Mouse (Mus musculus) C2C12 (cell line): Measurements from ENCODE around the gene Kif3a. TPM values are rescaled to one million over a fixed set of nuclear protein-coding genes. Genes with fewer than 3 reads are reported as not detected.

Experiments used
- H3K27me3 ChIP-seq: one replicate; pipeline ENCODE4 v1.6.1; 2011; ENCODE audit not compliant: control insufficient read depth, insufficient read depth, insufficient read length
- H3K36me3 ChIP-seq: one replicate; pipeline ENCODE4 v1.6.1; 2011; ENCODE audit not compliant: control insufficient read depth, insufficient read depth
- H3K4me3 ChIP-seq: one replicate; pipeline ENCODE4 v1.5.1; 2011; ENCODE audit warnings: mild to moderate bottlenecking, control low read depth; ENCODE audit not compliant: poor library complexity, insufficient read depth, severe bottlenecking
- H3K79me2 ChIP-seq: one replicate; pipeline ENCODE4 v1.6.1; 2011; ENCODE audit not compliant: control insufficient read depth, insufficient read depth
- H3K79me3 ChIP-seq: one replicate; pipeline ENCODE4 v1.6.1; 2011; ENCODE audit warnings: low read depth, control low read depth
- H3ac ChIP-seq: one replicate; pipeline ENCODE3; 2011; ENCODE audit warnings: low read depth; ENCODE audit not compliant: control insufficient read depth, insufficient read length
- CEBPB ChIP-seq: IDR thresholded peaks from one replicate; pipeline ENCODE4 v1.6.1; 2011; ENCODE audit warnings: low read depth, mild to moderate bottlenecking, control low read depth, moderate library complexity
- CTCF ChIP-seq: IDR thresholded peaks from one replicate; pipeline ENCODE4 v1.5.1; 2011; ENCODE audit not compliant: control insufficient read depth, insufficient read depth, insufficient read length
- FOSL1 ChIP-seq: IDR thresholded peaks from one replicate; pipeline ENCODE4 v1.8.0; 2011; ENCODE audit warnings: mild to moderate bottlenecking, low read length; ENCODE audit not compliant: poor library complexity, insufficient read depth, severe bottlenecking
- MAX ChIP-seq: IDR thresholded peaks from one replicate; pipeline ENCODE4 v1.6.1; 2011; ENCODE audit warnings: mild to moderate bottlenecking, control low read depth
- MYOD1 ChIP-seq: IDR thresholded peaks from one replicate; pipeline ENCODE4 v1.6.1; 2011; ENCODE audit warnings: low read depth; ENCODE audit not compliant: control insufficient read depth, insufficient read length
- MYOG ChIP-seq: IDR thresholded peaks from one replicate; pipeline ENCODE4 v1.6.1; 2011; ENCODE audit not compliant: control insufficient read depth, insufficient read length; ENCODE audit errors: extremely low read depth
- USF1 ChIP-seq: IDR thresholded peaks from one replicate; pipeline ENCODE4 v1.6.1; 2011; ENCODE audit warnings: low read depth, mild to moderate bottlenecking, control low read depth, moderate library complexity
- polyA plus RNA-seq: library from polyadenylated mRNA; unstranded; fragments of >200 nt; fragmentation: generic; extraction: Trizol; gene quantifications from one replicate; pipeline ENCODE4 v1.2.1, GENCODE M21; 2012; ENCODE audit warnings: missing spikeins

The Kif3a gene
- polyA plus RNA-seq, 1 experiment: 7.9 TPM

GRCm38 (mm10) chr11:53624124-53624523 lies 56.9 kb downstream of the Kif3a start:
- Histone ChIP-seq H3K4me3 (no peak overlapping the region), H3K79me2 (no peaks in the 10 kb centered on the region), H3K36me3 (no peaks in the 10 kb centered on the region), H3K79me3 (no peaks in the 10 kb centered on the region), H3K27me3 (no peaks in the 10 kb centered on the region), H3ac (no peak overlapping the region)
- TF ChIP-seq USF1 (no peak), CEBPB (no peak), MYOG (no peak), FOSL1 (no peak), MAX (no peak), MYOD1 (no peak), CTCF (no peak)

DNA sequence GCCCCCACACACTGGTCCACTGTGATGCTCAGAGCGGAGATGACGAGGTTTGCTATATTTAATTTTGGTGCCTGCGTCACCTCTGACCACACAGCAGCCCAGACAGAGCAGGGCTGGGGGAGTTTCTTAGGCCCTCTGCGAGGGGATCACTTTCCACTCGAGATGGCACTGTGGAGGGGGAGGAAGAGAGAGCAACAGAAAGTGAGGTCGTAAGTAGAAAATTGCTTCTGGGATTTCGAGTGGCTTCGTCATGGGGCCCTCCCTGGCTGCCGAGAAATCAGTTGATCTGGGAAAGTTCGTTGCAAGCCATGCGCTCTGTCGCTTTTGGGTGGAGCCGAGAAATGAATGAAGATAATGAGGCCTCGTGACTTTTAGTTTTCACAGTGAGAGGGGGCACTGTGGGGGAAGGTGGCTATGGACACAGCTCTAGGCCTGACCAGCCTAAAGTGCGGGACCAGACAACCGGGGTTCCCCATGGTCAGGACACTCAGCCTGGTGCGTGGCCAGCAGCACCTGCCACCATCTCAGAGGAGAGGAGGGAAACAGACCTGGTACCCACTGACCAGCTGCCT lies 59.7 kb downstream of the Kif3a start:
- Histone ChIP-seq H3K79me2 (no peaks in the 10 kb centered on the region), H3ac (no peak overlapping the region), H3K36me3 (no peaks in the 10 kb centered on the region), H3K79me3 (no peaks in the 10 kb centered on the region), H3K4me3 (no peak overlapping the region), H3K27me3 (no peaks in the 10 kb centered on the region)
- TF ChIP-seq FOSL1 (no peak), MYOD1 (no peak), CEBPB (no peak), USF1 (no peak), CTCF (no peak), MAX (no peak), MYOG (no peak)

DNA sequence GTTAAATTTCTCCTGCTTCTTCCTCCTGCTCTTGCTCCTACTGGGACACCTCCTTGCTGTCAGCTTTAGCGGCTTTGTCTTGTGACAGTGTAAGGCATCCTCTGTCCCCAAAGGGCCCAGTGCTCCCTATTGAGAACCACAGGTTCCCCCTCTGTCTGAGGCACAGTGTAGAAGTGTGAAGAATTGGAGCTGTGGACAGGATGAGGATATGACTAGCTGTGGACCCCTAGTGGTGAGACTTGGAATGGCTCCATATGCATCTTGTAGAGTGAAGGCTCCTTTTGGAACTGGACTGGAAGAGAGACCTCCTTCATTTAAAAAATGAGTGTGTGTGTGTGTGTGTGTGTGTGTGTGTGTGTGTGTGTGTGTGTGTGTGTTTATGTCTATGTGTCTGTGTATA lies 60.7 kb downstream of the Kif3a start:
- H3K4me3 ChIP-seq: no peak overlapping the region
- H3K79me2 ChIP-seq: no peaks in the 10 kb centered on the region
- no peak for TF ChIP-seq USF1
- TF ChIP-seq MAX: no peak
- TF ChIP-seq CTCF: peak; percentile 59
- TF ChIP-seq MYOG: no peak
- TF ChIP-seq FOSL1: no peak
- TF ChIP-seq CEBPB: no peak
- H3ac ChIP-seq: no peak overlapping the region
- no peaks in the 10 kb centered on the region for H3K27me3 ChIP-seq
- H3K36me3 ChIP-seq: no peaks in the 10 kb centered on the region
- H3K79me3 ChIP-seq: no peaks in the 10 kb centered on the region

DNA sequence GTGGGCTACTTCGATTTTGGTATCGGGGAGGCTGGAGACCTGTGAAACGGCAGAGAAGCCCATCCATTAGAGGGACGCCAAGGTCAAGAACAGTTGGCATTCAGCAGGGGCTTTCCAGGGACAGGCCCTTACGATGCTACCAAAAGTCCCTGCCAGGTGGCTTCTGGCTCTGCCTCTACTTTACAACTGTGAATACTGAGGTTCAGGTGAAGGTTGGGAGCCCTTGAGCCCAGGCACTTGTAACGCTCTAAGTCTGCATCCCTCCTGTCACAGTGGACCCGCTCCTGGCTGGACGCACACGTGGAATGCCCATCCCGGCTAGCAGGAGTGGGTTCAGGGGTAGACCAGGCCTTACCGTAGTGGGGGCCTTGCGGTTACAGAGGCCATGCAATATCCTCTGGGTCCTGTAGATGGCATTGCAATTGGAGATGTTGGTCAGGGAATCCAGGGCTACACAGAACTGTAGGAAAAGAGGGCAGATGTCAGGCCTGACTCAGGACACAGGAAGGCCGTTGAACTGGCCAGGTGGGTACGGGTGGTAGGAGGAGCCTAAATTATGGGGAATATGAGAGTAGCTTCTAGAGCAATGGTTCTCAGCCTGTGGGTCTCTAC lies 65.0 kb downstream of the Kif3a start:
- H3ac ChIP-seq: no peak overlapping the region
- no peaks in the 10 kb centered on the region for H3K36me3 ChIP-seq
- H3K79me3 ChIP-seq: no peaks in the 10 kb centered on the region
- TF ChIP-seq CTCF: no peak
- no peak for TF ChIP-seq FOSL1
- no peak for TF ChIP-seq MAX
- no peak for TF ChIP-seq MYOD1
- no peak for TF ChIP-seq MYOG
- no peak for TF ChIP-seq CEBPB
- no peak for TF ChIP-seq USF1
- H3K79me2 ChIP-seq: no peaks in the 10 kb centered on the region
- H3K27me3 ChIP-seq: peaks cover 5% of the 10 kb centered on the region
- no peak overlapping the region for H3K4me3 ChIP-seq

DNA sequence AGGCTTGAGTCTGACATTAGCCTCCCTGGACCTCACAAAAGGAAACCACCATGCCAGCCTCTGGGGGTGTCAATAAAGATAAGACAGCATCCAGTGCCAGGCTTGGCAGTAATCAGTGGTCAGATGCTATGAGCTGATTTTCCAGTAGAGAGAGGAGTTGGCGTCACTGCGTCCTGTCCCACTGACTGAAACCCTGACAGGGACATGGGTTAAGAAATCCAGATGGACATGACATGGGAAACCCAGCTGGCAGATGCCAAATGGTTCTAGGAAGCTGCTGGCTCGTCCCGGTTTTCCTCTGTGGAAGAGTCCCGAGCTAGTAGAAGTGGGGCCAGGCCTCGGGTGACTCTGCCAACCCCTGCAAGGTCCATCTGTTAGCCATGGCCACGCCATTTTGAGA lies 66.5 kb downstream of the Kif3a start:
- H3K36me3 ChIP-seq: no peaks in the 10 kb centered on the region
- no peaks in the 10 kb centered on the region for H3K79me2 ChIP-seq
- no peaks in the 10 kb centered on the region for H3K79me3 ChIP-seq
- H3K4me3 ChIP-seq: no peak overlapping the region
- no peak for TF ChIP-seq FOSL1
- no peak for TF ChIP-seq MAX
- no peak for TF ChIP-seq USF1
- no peak for TF ChIP-seq MYOD1
- TF ChIP-seq MYOG: no peak
- no peak for TF ChIP-seq CTCF
- no peak for TF ChIP-seq CEBPB
- H3K27me3 ChIP-seq: peaks cover 5% of the 10 kb centered on the region
- no peak overlapping the region for H3ac ChIP-seq

DNA sequence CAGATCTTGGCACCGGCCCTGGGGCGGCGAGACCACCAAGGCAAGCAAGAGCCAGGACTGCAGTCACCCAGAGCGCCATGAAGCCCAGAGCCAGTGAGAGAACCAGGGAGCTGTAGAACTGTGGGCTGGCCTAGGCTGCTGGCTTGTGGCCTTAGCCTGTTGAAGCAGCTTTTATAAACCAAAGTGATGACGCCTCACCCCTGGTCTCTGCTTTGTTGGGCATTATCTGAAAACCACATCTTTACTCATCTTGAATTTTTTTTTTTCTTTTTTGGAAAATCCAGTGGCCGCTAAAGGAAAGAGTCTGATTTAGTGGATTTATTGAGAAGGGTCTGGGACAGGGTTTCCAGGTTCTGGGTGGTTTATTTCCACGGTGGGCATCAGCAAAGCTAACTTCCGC lies 67.4 kb downstream of the Kif3a start, which contains the start of gene Il13:
TSS of gene Il13 (minus strand) at position 147 of the 400 bp plus-strand sequence.
- peaks cover 5% of the 10 kb centered on the region for H3K27me3 ChIP-seq
- TF ChIP-seq FOSL1: no peak
- TF ChIP-seq MAX: no peak
- no peak for TF ChIP-seq CEBPB
- no peak for TF ChIP-seq USF1
- no peak for TF ChIP-seq MYOD1
- TF ChIP-seq CTCF: no peak
- TF ChIP-seq MYOG: no peak
- H3K36me3 ChIP-seq: no peaks in the 10 kb centered on the region
- no peak within 1 kb of the TSS for H3K4me3 ChIP-seq
- H3K79me3 ChIP-seq: no peaks in the 10 kb centered on the region
- H3ac ChIP-seq: no peak within 1 kb of the TSS
- H3K79me2 ChIP-seq: no peaks in the 10 kb centered on the region
